Mouse (Mus musculus) forebrain, embryonic 15.5 days (tissue): Measurements from ENCODE around the gene Mex3a. TPM values are rescaled to one million over a fixed set of nuclear protein-coding genes. Genes with fewer than 3 reads are reported as not detected.
A peak's percentile ranks its signal among the peaks of the same experiment; 100 is the strongest.

ENCODE experiments used
- ATAC-seq: fragments of 200-750 bp; cut with Nextera tagmentation; replicated peaks from 2 replicates; pipeline ENCODE4 v1.8.0; 2017; ENCODE audit warnings: mild to moderate bottlenecking, moderate TSS enrichment, moderate library complexity
- H3K27ac ChIP-seq: fragments of 300-500 bp; sonication (generic); replicated peaks from 2 replicates; pipeline ENCODE4 v1.5.1; 2015; ENCODE audit warnings: mild to moderate bottlenecking, inconsistent platforms
- H3K27me3 ChIP-seq: fragments of 300-500 bp; sonication (generic); 2 replicates; pipeline ENCODE4 v1.6.1; 2015; ENCODE audit warnings: inconsistent platforms
- H3K36me3 ChIP-seq: fragments of 300-500 bp; sonication (generic); 2 replicates; pipeline ENCODE4 v1.6.1; 2015; ENCODE audit warnings: mild to moderate bottlenecking, inconsistent platforms
- H3K4me1 ChIP-seq: fragments of 300-500 bp; sonication (generic); 2 replicates; pipeline ENCODE4 v1.6.1; 2015; ENCODE audit warnings: inconsistent platforms
- H3K4me2 ChIP-seq: fragments of 300-500 bp; sonication (generic); replicated peaks from 2 replicates; pipeline ENCODE4 v1.6.1; 2015; ENCODE audit warnings: mild to moderate bottlenecking, inconsistent platforms
- H3K4me3 ChIP-seq: fragments of 300-500 bp; sonication (generic); 2 replicates; pipeline ENCODE4 v1.5.1; 2015; ENCODE audit warnings: mild to moderate bottlenecking, inconsistent platforms
- H3K9ac ChIP-seq: fragments of 300-500 bp; sonication (generic); replicated peaks from 2 replicates; pipeline ENCODE4 v1.6.1; 2015; ENCODE audit warnings: mild to moderate bottlenecking, inconsistent platforms
- H3K9me3 ChIP-seq: fragments of 300-500 bp; sonication (generic); 2 replicates; pipeline ENCODE4 v1.6.1; 2016; ENCODE audit warnings: inconsistent platforms
- WGBS: fragments of 180-500 bp; shearing (Covaris S2); methylation state at CpG from one replicate; pipeline ENCODE4 v1.1.7; 2015; ENCODE audit warnings: mixed read lengths; 5-methylcytosine and 5-hydroxymethylcytosine counted together
- polyA plus RNA-seq: library from polyadenylated mRNA; unstranded; fragments of >200 nt; fragmentation: Nextera tagmentation; extraction: Ambion mirVana; gene quantifications from 2 replicates; pipeline ENCODE4 v1.2.1, GENCODE M21; 2015

Mex3a gene
- polyA plus RNA-seq, 1 experiment from 2014 or later: 50.6 TPM

DNA sequence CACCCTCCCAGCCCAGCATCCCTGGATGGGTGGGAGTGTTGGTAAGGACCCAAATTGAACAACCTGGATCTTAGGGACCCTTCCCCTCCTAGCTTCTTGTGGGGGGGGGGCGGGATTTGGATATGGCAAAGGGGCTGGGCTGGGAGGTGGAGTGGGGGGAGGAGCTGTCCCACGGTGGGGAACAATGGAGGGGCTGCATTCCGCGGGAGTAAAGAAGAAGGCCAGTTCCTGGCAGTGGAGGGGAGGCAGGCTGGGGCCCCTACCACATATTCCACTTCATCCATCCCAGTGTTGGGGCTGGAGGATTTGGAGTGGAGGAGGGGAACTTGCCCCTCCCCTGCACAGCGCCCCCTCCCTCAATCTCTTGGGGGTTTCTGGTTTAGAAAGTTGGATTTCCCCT lies 1.5 kb downstream of the Mex3a start:
- Histone ChIP-seq H3K4me1 (peaks cover 70% of the 10 kb centered on the region), H3K27me3 (no peaks in the 10 kb centered on the region), H3K27ac (peak overlapping the region; percentile 100), H3K4me3 (peak overlapping the region; percentile 93), H3K36me3 (peaks cover 28% of the 10 kb centered on the region), H3K9me3 (no peaks in the 10 kb centered on the region), H3K4me2 (peak overlapping the region; percentile 93), H3K9ac (peak overlapping the region; percentile 99)
- ATAC-seq: no peak
- 1% methylated on average over 5 of the region's 5 CpGs for WGBS

DNA sequence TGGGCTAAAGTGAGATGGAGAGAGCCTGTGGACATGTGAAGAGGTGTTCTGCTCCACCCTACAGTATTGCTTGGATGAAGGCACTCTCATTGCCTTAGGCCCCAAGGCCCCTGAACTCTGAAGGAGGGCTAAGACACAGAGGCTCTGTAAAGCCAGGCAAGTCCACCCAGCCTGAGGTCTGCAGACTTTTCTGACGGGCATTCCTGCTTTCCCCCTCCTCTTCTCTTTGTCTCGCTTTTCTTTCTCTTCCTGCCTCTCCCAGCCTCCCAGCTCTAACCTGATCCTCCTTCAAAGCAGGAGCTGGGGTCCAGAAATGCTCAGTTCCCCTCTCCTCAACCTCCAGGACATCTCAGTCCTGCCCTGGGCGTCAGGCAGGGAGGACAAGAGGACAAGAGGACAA lies 2.8 kb downstream of the Mex3a start:
- peak overlapping the region; percentile 100 for H3K27ac ChIP-seq
- H3K9ac ChIP-seq: peak overlapping the region; percentile 99
- peak overlapping the region; percentile 93 for H3K4me2 ChIP-seq
- H3K27me3 ChIP-seq: no peaks in the 10 kb centered on the region
- peaks cover 32% of the 10 kb centered on the region for H3K36me3 ChIP-seq
- no peaks in the 10 kb centered on the region for H3K9me3 ChIP-seq
- WGBS: 2% methylated on average over 3 of the region's 3 CpGs
- peaks cover 67% of the 10 kb centered on the region for H3K4me1 ChIP-seq
- H3K4me3 ChIP-seq: peak overlapping the region; percentile 93
- no peak for ATAC-seq

DNA sequence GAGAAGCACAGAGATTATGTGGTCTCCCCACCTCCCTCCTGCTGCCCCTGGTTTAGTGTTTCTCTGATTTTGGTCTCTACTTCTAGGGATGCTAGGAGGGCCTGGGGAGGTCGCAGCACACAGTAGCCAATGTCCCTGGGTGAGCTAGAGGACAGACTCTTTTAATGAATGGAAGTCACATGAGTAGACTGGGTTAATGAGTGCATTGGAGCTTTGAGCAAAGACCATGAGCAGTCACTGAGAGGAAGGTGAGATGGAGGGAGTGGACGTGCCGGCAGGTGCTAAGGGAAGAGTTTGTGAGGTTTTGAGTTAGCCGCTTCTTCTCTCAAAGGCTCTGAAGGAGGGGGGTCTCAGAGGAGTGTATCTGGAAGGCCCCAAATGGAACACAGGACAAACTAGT lies 3.3 kb downstream of the Mex3a start:
- peak overlapping the region; percentile 93 for H3K4me2 ChIP-seq
- 20% methylated on average over 4 of the region's 4 CpGs for WGBS
- H3K4me3 ChIP-seq: peak overlapping the region; percentile 93
- peaks cover 37% of the 10 kb centered on the region for H3K36me3 ChIP-seq
- peak overlapping the region; percentile 100 for H3K27ac ChIP-seq
- peaks cover 67% of the 10 kb centered on the region for H3K4me1 ChIP-seq
- H3K27me3 ChIP-seq: no peaks in the 10 kb centered on the region
- no peaks in the 10 kb centered on the region for H3K9me3 ChIP-seq
- H3K9ac ChIP-seq: peak overlapping the region; percentile 99
- no peak for ATAC-seq

DNA sequence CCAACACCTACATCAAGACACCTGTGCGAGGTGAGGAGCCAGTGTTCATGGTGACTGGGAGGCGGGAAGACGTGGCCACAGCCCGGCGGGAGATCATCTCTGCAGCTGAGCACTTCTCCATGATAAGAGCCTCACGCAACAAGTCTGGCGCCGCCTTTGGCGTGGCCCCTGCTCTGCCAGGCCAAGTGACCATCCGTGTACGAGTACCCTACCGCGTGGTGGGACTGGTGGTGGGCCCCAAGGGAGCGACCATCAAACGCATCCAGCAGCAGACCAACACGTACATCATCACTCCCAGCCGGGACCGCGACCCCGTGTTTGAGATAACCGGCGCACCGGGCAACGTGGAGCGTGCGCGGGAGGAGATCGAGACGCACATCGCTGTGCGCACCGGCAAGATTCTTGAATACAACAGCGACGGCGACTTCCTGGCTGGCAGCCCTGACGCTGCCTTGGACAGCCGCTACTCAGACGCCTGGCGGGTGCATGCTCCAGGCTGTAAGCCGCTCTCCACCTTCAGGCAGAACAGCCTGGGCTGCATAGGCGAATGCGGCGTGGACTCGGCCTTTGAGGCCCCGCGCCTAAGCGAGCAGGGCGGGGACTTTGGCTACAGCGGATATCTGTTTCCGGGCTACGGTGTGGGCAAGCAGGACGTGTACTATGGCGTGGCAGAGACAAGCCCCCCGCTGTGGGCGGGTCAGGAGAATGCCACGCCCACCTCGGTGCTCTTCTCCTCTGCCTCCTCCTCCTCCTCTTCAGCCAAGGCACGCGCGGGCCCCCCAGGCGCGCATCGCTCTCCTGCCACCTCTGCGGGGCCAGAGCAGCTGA lies 4.1 kb downstream of the Mex3a start:
- ATAC-seq: no peak
- Histone ChIP-seq H3K4me1 (peaks cover 73% of the 10 kb centered on the region), H3K4me2 (peak overlapping the region; percentile 93), H3K36me3 (peaks cover 40% of the 10 kb centered on the region), H3K9me3 (no peaks in the 10 kb centered on the region), H3K27me3 (no peaks in the 10 kb centered on the region), H3K27ac (peak overlapping the region; percentile 100), H3K4me3 (peak overlapping the region; percentile 93), H3K9ac (peak overlapping the region; percentile 99)
- WGBS: 2% methylated on average over 64 of the region's 64 CpGs

DNA sequence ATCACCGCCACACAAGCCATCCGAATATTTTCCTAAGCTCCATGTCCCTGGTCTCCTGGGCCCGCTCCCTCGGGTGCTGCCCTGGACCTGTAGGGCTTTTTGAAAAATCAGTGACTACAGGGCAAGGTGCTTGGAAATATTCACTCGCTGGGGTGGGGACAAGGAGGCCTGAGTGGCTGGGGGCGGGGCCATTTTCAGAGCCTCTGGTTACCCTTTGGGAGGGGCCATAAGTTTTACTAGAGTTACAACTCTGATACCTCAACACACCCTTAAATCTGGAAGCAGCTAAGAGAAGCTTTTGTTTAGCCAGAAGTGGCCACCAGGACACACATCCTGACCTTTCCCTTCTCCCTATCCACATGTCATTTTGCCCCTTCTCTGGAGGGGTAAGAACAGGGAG lies 5.0 kb downstream of the Mex3a start:
- Histone ChIP-seq H3K27ac (peak overlapping the region; percentile 100), H3K36me3 (peaks cover 40% of the 10 kb centered on the region), H3K9me3 (no peaks in the 10 kb centered on the region), H3K27me3 (no peaks in the 10 kb centered on the region), H3K4me2 (peak overlapping the region; percentile 93), H3K4me1 (peaks cover 81% of the 10 kb centered on the region), H3K4me3 (peak overlapping the region; percentile 93), H3K9ac (peak overlapping the region; percentile 99)
- no peak for ATAC-seq
- 57% methylated on average over 6 of the region's 6 CpGs for WGBS

DNA sequence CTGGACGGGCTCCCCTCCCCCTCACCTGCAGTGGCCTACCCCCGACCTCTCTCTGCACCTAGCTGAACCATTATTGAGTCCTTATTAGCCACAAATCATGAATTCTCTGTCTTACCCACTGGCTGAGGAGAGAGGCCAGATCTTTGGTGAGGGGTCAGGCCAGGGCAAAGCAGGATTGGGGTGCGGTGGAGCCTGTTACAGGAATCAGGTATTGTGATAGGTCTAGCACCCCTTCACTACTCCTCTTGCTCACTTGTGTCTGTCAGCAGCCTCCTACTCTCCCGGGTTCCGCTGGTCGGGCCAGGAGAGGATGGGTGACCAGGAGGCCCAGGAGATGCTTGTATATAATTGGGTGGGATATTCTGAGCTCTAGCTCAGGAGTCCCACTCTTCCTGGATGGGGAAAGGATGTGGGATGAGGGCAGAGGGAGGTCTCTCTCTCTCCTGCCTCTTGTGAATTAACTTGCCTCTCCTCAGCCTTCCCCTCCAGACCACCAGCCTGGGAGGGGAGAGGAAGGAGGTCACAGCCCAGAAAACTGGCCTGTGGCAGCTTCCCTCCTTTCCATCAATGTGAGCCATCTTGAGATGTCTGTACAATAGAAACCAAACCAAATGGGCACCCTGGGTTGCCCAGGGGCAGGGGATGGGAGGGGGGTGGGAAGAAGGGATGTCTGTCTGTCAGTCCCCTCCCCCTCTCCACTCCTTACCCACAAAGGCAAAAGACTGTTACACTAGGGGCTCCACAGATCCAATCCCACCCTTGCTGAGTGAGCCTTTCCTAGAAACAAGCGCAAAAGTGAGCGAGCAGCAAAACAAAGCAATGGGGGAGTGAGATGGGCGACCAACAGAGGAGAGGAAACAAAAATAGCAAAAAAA lies 6.3 kb downstream of the Mex3a start:
- Histone ChIP-seq H3K4me3 (peak overlapping the region; percentile 6; the same call in 1 of the 2 replicates), H3K27ac (peak overlapping the region; percentile 64), H3K27me3 (no peaks in the 10 kb centered on the region), H3K4me2 (peak overlapping the region; percentile 93), H3K36me3 (peaks cover 40% of the 10 kb centered on the region), H3K9ac (peak overlapping the region; percentile 18), H3K9me3 (no peaks in the 10 kb centered on the region), H3K4me1 (peaks cover 86% of the 10 kb centered on the region)
- ATAC-seq: no peak
- WGBS: 15% methylated on average over 9 of the region's 9 CpGs

DNA sequence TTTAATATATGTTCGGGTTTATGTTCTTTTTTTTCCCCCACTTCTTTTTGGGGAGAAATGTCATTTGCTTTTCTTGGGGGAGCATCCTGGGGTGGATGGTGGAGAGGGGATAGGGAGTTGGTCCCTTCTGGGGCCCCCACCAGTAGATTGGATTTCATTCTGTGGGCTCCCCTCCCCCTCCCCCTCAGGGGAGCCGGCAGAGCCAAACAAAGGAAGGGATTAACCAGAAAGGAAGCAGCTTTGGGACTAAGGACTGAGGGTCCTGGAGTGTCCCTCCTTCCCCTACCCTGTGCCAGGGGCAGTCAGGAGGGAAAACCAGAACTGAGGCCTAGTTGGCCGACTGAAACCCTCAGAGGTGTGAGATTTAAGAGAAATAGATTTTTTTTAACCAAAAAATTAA lies 7.2 kb downstream of the Mex3a start:
- Histone ChIP-seq H3K4me3 (no peak overlapping the region), H3K27ac (peak overlapping the region; percentile 61), H3K27me3 (no peaks in the 10 kb centered on the region), H3K9ac (peak overlapping the region; percentile 34; the same call in 1 of the 2 replicates), H3K36me3 (peaks cover 40% of the 10 kb centered on the region), H3K4me2 (no peak overlapping the region), H3K4me1 (peaks cover 79% of the 10 kb centered on the region), H3K9me3 (no peaks in the 10 kb centered on the region)
- ATAC-seq: no peak
- WGBS: 0% methylated on average over 3 of the region's 3 CpGs

DNA sequence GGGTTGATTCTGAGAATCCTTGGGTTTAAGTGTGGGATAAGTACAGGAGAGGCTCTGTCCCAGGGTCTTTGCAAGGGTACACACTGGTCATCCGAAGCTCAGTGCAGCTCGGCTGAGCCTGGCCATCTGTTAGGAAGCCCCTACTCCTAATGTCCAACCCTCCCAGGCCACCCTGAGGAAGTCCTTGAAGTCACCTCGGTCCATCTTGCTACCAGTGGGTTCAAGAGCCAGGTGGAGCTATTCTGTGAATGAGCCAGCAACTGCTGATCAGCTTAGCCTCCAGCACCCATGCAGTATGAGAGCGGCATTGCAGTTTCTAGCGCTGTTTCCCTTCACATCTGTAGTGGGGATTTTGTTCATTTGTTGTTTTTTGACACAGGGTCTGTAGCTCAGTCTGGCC lies 7.9 kb downstream of the Mex3a start:
- Histone ChIP-seq H3K27me3 (no peaks in the 10 kb centered on the region), H3K9me3 (no peaks in the 10 kb centered on the region), H3K36me3 (peaks cover 40% of the 10 kb centered on the region), H3K27ac (peak overlapping the region; percentile 51), H3K4me1 (peaks cover 72% of the 10 kb centered on the region), H3K4me2 (no peak overlapping the region), H3K9ac (no peak overlapping the region), H3K4me3 (no peak overlapping the region)
- no peak for ATAC-seq
- WGBS: 42% methylated on average over 5 of the region's 5 CpGs

DNA sequence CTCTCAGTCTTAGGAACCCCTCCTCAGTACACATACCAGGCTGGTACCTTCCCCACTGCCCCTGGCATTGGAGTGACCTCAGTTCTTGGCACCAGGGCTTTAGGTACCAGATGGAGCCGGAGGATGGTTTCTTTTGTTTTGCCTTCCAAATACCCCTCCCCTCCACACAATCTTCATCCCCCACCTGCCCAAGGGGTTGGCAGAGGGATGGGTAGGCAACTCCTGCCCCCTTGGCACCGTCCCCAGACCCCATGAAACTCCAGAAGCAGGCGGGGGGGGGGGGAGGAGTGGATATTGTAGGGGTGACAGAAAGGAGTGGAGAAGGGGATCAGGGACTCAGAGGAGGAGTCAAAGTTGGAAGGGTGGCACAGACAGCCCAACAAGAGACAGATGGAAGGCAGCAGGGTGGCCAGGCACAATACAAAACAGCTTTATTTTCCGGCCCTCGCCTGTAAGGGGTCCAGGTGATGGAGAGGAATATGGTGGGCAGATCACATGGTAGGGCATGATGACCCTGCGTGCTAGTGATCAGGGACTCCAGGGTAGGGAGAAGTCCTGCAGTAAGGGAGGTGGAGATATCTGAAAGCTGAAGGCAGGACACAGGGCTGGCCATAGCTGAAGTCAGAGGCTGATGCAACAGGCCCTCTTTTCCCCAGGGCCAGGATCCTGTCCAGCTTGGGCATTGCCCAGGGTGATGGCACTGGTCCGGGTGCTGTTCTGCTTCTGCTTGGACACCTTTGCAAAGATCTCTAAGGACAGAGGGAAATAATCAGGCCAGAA lies 9.6 kb downstream of the Mex3a start:
- Histone ChIP-seq H3K4me2 (no peak overlapping the region), H3K9me3 (no peaks in the 10 kb centered on the region), H3K4me1 (peaks cover 55% of the 10 kb centered on the region), H3K9ac (no peak overlapping the region), H3K27ac (peak overlapping the region; percentile 51), H3K4me3 (no peak overlapping the region), H3K27me3 (no peaks in the 10 kb centered on the region), H3K36me3 (peaks cover 31% of the 10 kb centered on the region)
- 43% methylated on average over 6 of the region's 7 CpGs for WGBS
- peak; percentile 54 for ATAC-seq

DNA sequence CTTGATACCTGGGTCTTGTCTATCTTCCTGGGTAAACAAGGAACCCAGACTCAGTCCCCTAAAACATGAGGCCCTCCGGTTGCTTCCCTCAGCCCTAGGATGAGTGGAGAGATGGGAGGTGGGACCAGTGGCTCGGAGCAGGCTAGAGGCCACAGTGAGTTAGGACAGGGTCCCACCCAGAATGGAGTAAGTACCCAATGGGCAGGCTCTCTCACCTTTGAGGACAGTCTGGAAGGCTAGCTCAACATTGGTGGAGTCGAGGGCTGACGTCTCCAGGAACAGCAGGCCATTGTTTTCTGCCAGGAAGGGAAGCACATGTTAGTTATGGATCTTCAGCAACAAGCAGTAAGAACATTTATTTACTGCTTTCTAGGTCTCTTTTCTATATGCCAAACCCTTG lies 10.3 kb downstream of the Mex3a start:
- H3K4me3 ChIP-seq: no peak overlapping the region
- peak overlapping the region; percentile 51 for H3K27ac ChIP-seq
- no peaks in the 10 kb centered on the region for H3K27me3 ChIP-seq
- no peaks in the 10 kb centered on the region for H3K9me3 ChIP-seq
- H3K9ac ChIP-seq: no peak overlapping the region
- H3K36me3 ChIP-seq: peaks cover 25% of the 10 kb centered on the region
- H3K4me2 ChIP-seq: no peak overlapping the region
- H3K4me1 ChIP-seq: peaks cover 48% of the 10 kb centered on the region
- WGBS: 63% methylated on average over 4 of the region's 4 CpGs
- ATAC-seq: no peak

DNA sequence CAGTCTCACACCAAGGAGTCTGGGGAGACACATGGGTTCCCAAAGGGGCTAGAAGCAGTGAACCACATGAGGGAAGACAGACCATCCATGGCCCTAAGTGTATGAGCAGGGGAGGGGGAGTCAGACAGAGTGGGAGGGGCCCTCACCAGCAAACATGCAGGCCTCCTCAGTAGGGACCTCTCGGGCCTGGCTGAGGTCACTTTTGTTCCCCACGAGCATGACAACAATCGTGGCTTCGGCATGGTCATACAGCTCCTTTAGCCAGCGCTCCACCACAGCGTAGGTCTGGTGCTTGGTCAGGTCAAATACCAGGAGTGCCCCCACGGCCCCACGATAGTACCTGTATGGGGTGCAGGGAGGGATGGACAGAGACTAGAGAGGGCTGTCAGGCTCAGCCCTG lies 11.0 kb downstream of the Mex3a start:
- no peak overlapping the region for H3K4me2 ChIP-seq
- H3K27ac ChIP-seq: no peak overlapping the region
- no peaks in the 10 kb centered on the region for H3K9me3 ChIP-seq
- peaks cover 41% of the 10 kb centered on the region for H3K4me1 ChIP-seq
- no peak overlapping the region for H3K4me3 ChIP-seq
- no peak for ATAC-seq
- H3K27me3 ChIP-seq: no peaks in the 10 kb centered on the region
- H3K9ac ChIP-seq: no peak overlapping the region
- H3K36me3 ChIP-seq: peaks cover 18% of the 10 kb centered on the region
- 91% methylated on average over 8 of the region's 8 CpGs for WGBS
